Mouse (Mus musculus): ENCODE measurements around the gene Mcrip1. TPM values are rescaled to one million over a fixed set of nuclear protein-coding genes. Genes with fewer than 3 reads are reported as not detected.
"Not testable (repeated sequence)": the region's sequence is repeated elsewhere in the genome, so short reads cannot be mapped to it uniquely, and the experiment has no call there.

Gene Mcrip1
- polyA plus RNA-seq, 1 experiment from 2014 or later: 237 TPM

GRCm38 (mm10) chr11:120571754-120572416 lies 22.4 kb upstream of the Mcrip1 start:
- Histone ChIP-seq H3K9me3 (ENCODE audit: control insufficient read depth, low read length) (no peaks in the 10 kb centered on the region), H3K4me1 (ENCODE audit: control insufficient read depth, insufficient read depth, low read length) (peaks cover 12% of the 10 kb centered on the region), H3K9ac (ENCODE audit: low read length) (peak overlapping the region; percentile 96), H3K4me3 (ENCODE audit: low read depth, low read length) (peak overlapping the region; percentile 97), H3K27me3 (ENCODE audit: control insufficient read depth, insufficient read depth, low read length) (no peaks in the 10 kb centered on the region), H3K36me3 (ENCODE audit: control insufficient read depth, insufficient read depth, low read length) (peaks cover 23% of the 10 kb centered on the region), H3K27ac (ENCODE audit: low read depth, low read length) (peak overlapping the region; percentile 89; the same call in 1 of the 2 replicates), H3K4me2 (peak overlapping the region; percentile 57)
- DNase-seq (ENCODE audit: low spot score, missing footprints): peak; percentile 88
- no peak for ATAC-seq (ENCODE audit: low FRiP score)
- WGBS: 21% methylated on average over 11 of the region's 11 CpGs

- H3K4me2 ChIP-seq: peak overlapping the region; percentile 57
- 81% methylated on average over 3 of the region's 3 CpGs for WGBS
- DNase-seq (ENCODE audit: low spot score, missing footprints): no peak
- no peak for ATAC-seq (ENCODE audit: low FRiP score)
- H3K9me3 ChIP-seq (ENCODE audit: control insufficient read depth, low read length): no peaks in the 10 kb centered on the region
- no peaks in the 10 kb centered on the region for H3K27me3 ChIP-seq (ENCODE audit: control insufficient read depth, insufficient read depth, low read length)
- peak overlapping the region; percentile 97 for H3K4me3 ChIP-seq (ENCODE audit: low read depth, low read length)
- no peak overlapping the region for H3K27ac ChIP-seq (ENCODE audit: low read depth, low read length)
- H3K36me3 ChIP-seq (ENCODE audit: control insufficient read depth, insufficient read depth, low read length): peaks cover 29% of the 10 kb centered on the region
- H3K9ac ChIP-seq (ENCODE audit: low read length): no peak overlapping the region
- peaks cover 12% of the 10 kb centered on the region for H3K4me1 ChIP-seq (ENCODE audit: control insufficient read depth, insufficient read depth, low read length)
These were observed 21.6 kb upstream of the Mcrip1 start for GRCm38 (mm10) chr11:120571122-120571521.

- Histone ChIP-seq H3K9ac (ENCODE audit: low read length) (no peak overlapping the region), H3K27me3 (ENCODE audit: control insufficient read depth, insufficient read depth, low read length) (no peaks in the 10 kb centered on the region), H3K4me1 (ENCODE audit: control insufficient read depth, insufficient read depth, low read length) (peaks cover 9% of the 10 kb centered on the region), H3K27ac (ENCODE audit: low read depth, low read length) (no peak overlapping the region), H3K4me3 (ENCODE audit: low read depth, low read length) (no peak overlapping the region), H3K4me2 (no peak overlapping the region), H3K9me3 (ENCODE audit: control insufficient read depth, low read length) (no peaks in the 10 kb centered on the region), H3K36me3 (ENCODE audit: control insufficient read depth, insufficient read depth, low read length) (peaks cover 38% of the 10 kb centered on the region)
- WGBS: 96% methylated on average over 6 of the region's 6 CpGs
- ATAC-seq (ENCODE audit: low FRiP score): no peak
- no peak for DNase-seq (ENCODE audit: low spot score, missing footprints)
These were observed 18.8 kb upstream of the Mcrip1 start for GRCm38 (mm10) chr11:120568324-120568723.

GRCm38 (mm10) chr11:120565114-120565513 lies 15.6 kb upstream of the Mcrip1 start:
- DNase-seq (ENCODE audit: low spot score, missing footprints) (no peak), ATAC-seq (ENCODE audit: low FRiP score) (no peak)
- no peaks in the 10 kb centered on the region for H3K27me3 ChIP-seq (ENCODE audit: control insufficient read depth, insufficient read depth, low read length)
- no peaks in the 10 kb centered on the region for H3K4me1 ChIP-seq (ENCODE audit: control insufficient read depth, insufficient read depth, low read length)
- H3K27ac ChIP-seq (ENCODE audit: low read depth, low read length): no peak overlapping the region
- H3K36me3 ChIP-seq (ENCODE audit: control insufficient read depth, insufficient read depth, low read length): peaks cover 58% of the 10 kb centered on the region
- no peak overlapping the region for H3K9ac ChIP-seq (ENCODE audit: low read length)
- no peak overlapping the region for H3K4me2 ChIP-seq
- WGBS: 89% methylated on average over 9 of the region's 9 CpGs
- no peaks in the 10 kb centered on the region for H3K9me3 ChIP-seq (ENCODE audit: control insufficient read depth, low read length)
- no peak overlapping the region for H3K4me3 ChIP-seq (ENCODE audit: low read depth, low read length)

- Histone ChIP-seq H3K9me3 (ENCODE audit: control insufficient read depth, low read length) (no peaks in the 10 kb centered on the region), H3K9ac (ENCODE audit: low read length) (no peak overlapping the region), H3K4me3 (ENCODE audit: low read depth, low read length) (no peak overlapping the region), H3K27me3 (ENCODE audit: control insufficient read depth, insufficient read depth, low read length) (no peaks in the 10 kb centered on the region), H3K27ac (ENCODE audit: low read depth, low read length) (no peak overlapping the region), H3K4me1 (ENCODE audit: control insufficient read depth, insufficient read depth, low read length) (no peaks in the 10 kb centered on the region), H3K36me3 (ENCODE audit: control insufficient read depth, insufficient read depth, low read length) (peaks cover 50% of the 10 kb centered on the region), H3K4me2 (no peak overlapping the region)
- WGBS: 94% methylated on average over 13 of the region's 13 CpGs
- no peak for ATAC-seq (ENCODE audit: low FRiP score)
- no peak for DNase-seq (ENCODE audit: low spot score, missing footprints)
These were observed 13.4 kb upstream of the Mcrip1 start for GRCm38 (mm10) chr11:120562949-120563348.

- no peak for ATAC-seq (ENCODE audit: low FRiP score)
- no peaks in the 10 kb centered on the region for H3K9me3 ChIP-seq (ENCODE audit: control insufficient read depth, low read length)
- no peak overlapping the region for H3K4me3 ChIP-seq (ENCODE audit: low read depth, low read length)
- no peaks in the 10 kb centered on the region for H3K27me3 ChIP-seq (ENCODE audit: control insufficient read depth, insufficient read depth, low read length)
- no peaks in the 10 kb centered on the region for H3K4me1 ChIP-seq (ENCODE audit: control insufficient read depth, insufficient read depth, low read length)
- peaks cover 40% of the 10 kb centered on the region for H3K36me3 ChIP-seq (ENCODE audit: control insufficient read depth, insufficient read depth, low read length)
- no peak overlapping the region for H3K4me2 ChIP-seq
- no peak overlapping the region for H3K27ac ChIP-seq (ENCODE audit: low read depth, low read length)
- H3K9ac ChIP-seq (ENCODE audit: low read length): no peak overlapping the region
- 93% methylated on average over 13 of the region's 13 CpGs for WGBS
- no peak for DNase-seq (ENCODE audit: low spot score, missing footprints)
These were observed 11.6 kb upstream of the Mcrip1 start for GRCm38 (mm10) chr11:120560952-120561728.

GRCm38 (mm10) chr11:120558843-120559242 lies 9.3 kb upstream of the Mcrip1 start:
- not testable (repeated sequence) for H3K4me1 ChIP-seq (ENCODE audit: control insufficient read depth, insufficient read depth, low read length); H3K27ac ChIP-seq (ENCODE audit: low read depth, low read length); H3K9ac ChIP-seq (ENCODE audit: low read length); H3K27me3 ChIP-seq (ENCODE audit: control insufficient read depth, insufficient read depth, low read length); H3K9me3 ChIP-seq (ENCODE audit: control insufficient read depth, low read length); H3K4me3 ChIP-seq (ENCODE audit: low read depth, low read length); H3K4me2 ChIP-seq; ATAC-seq (ENCODE audit: low FRiP score); DNase-seq (ENCODE audit: low spot score, missing footprints)
- peaks cover 34% of the 10 kb centered on the region for H3K36me3 ChIP-seq (ENCODE audit: control insufficient read depth, insufficient read depth, low read length)
- 91% methylated on average over 6 of the region's 6 CpGs for WGBS

GRCm38 (mm10) chr11:120555260-120555659 lies 5.7 kb upstream of the Mcrip1 start:
- ATAC-seq (ENCODE audit: low FRiP score): no peak
- no peaks in the 10 kb centered on the region for H3K4me1 ChIP-seq (ENCODE audit: control insufficient read depth, insufficient read depth, low read length)
- no peak overlapping the region for H3K4me3 ChIP-seq (ENCODE audit: low read depth, low read length)
- no peak overlapping the region for H3K9ac ChIP-seq (ENCODE audit: low read length)
- WGBS: 80% methylated on average over 2 of the region's 2 CpGs
- no peak overlapping the region for H3K4me2 ChIP-seq
- H3K27me3 ChIP-seq (ENCODE audit: control insufficient read depth, insufficient read depth, low read length): no peaks in the 10 kb centered on the region
- no peaks in the 10 kb centered on the region for H3K9me3 ChIP-seq (ENCODE audit: control insufficient read depth, low read length)
- no peak for DNase-seq (ENCODE audit: low spot score, missing footprints)
- peaks cover 4% of the 10 kb centered on the region for H3K36me3 ChIP-seq (ENCODE audit: control insufficient read depth, insufficient read depth, low read length)
- no peak overlapping the region for H3K27ac ChIP-seq (ENCODE audit: low read depth, low read length)

GRCm38 (mm10) chr11:120554834-120555233 lies 5.3 kb upstream of the Mcrip1 start:
- no peak for ATAC-seq (ENCODE audit: low FRiP score)
- WGBS: 83% methylated on average over 7 of the region's 7 CpGs
- no peaks in the 10 kb centered on the region for H3K27me3 ChIP-seq (ENCODE audit: control insufficient read depth, insufficient read depth, low read length)

More at GRCm38 (mm10) chr11:120554834-120555233, 5.3 kb upstream of the Mcrip1 start:
- H3K4me2 ChIP-seq: no peak overlapping the region
- no peak overlapping the region for H3K9ac ChIP-seq (ENCODE audit: low read length)
- no peak overlapping the region for H3K27ac ChIP-seq (ENCODE audit: low read depth, low read length)
- DNase-seq (ENCODE audit: low spot score, missing footprints): no peak
- no peak overlapping the region for H3K4me3 ChIP-seq (ENCODE audit: low read depth, low read length)
- H3K9me3 ChIP-seq (ENCODE audit: control insufficient read depth, low read length): no peaks in the 10 kb centered on the region
- peaks cover under 1% of the 10 kb centered on the region; the same call in 1 of the 2 replicates for H3K36me3 ChIP-seq (ENCODE audit: control insufficient read depth, insufficient read depth, low read length)
- peaks cover 4% of the 10 kb centered on the region for H3K4me1 ChIP-seq (ENCODE audit: control insufficient read depth, insufficient read depth, low read length)
